Mouse (Mus musculus) spleen, adult 2 months (tissue): ENCODE measurements around the gene Hist1h2ae. TPM values are rescaled to one million over a fixed set of nuclear protein-coding genes. Genes with fewer than 3 reads are reported as not detected.
"Not testable (repeated sequence)": the region's sequence is repeated elsewhere in the genome, so short reads cannot be mapped to it uniquely, and the experiment has no call there.

Experiments used
- DNase-seq, 2 experiments: peaks; one replicate each; pipeline versions ENCODE4 v3.0.0 to v3.0.0-alpha.2; 2012 to 2021; ENCODE audit warnings: low spot score in 2 of 2, low read depth in 1 of 2
- H3K27ac ChIP-seq: fragments of 200-500 bp; 2 replicates; pipeline ENCODE4 v1.5.1; 2012; ENCODE audit warnings: low read length, inconsistent platforms; ENCODE audit not compliant: insufficient read depth
- H3K27me3 ChIP-seq: fragments of 200-500 bp; 2 replicates; pipeline ENCODE4 v1.6.1; 2012; ENCODE audit warnings: mild to moderate bottlenecking, moderate library complexity, low read length, inconsistent platforms; ENCODE audit not compliant: control insufficient read depth, insufficient read depth
- H3K36me3 ChIP-seq: fragments of 200-500 bp; 2 replicates; pipeline ENCODE4 v1.6.1; 2012; ENCODE audit warnings: mild to moderate bottlenecking, low read length, inconsistent platforms; ENCODE audit not compliant: control insufficient read depth, insufficient read depth
- H3K4me1 ChIP-seq: fragments of 200-500 bp; 2 replicates; pipeline ENCODE4 v1.6.1; 2011; ENCODE audit warnings: inconsistent platforms; ENCODE audit not compliant: control insufficient read depth, insufficient read depth, insufficient read length
- H3K4me3 ChIP-seq: fragments of 200-500 bp; 2 replicates; pipeline ENCODE4 v1.5.1; 2011; ENCODE audit warnings: mild to moderate bottlenecking, inconsistent platforms; ENCODE audit not compliant: insufficient read depth, insufficient read length; ENCODE audit errors: extremely low read depth
- CTCF ChIP-seq: fragments of 200-500 bp; IDR thresholded peaks from 2 replicates; pipeline ENCODE4 v1.5.1; 2011; ENCODE audit warnings: mild to moderate bottlenecking, inconsistent platforms; ENCODE audit not compliant: insufficient read depth, insufficient read length, insufficient replicate concordance; ENCODE audit errors: extremely low read depth
- POLR2A ChIP-seq: fragments of 200-500 bp; IDR thresholded peaks from 2 replicates; pipeline ENCODE4 v1.6.1; 2011; ENCODE audit warnings: low read depth, low read length, inconsistent platforms
- whole genome bisulfite sequencing: fragments of 180-500 bp; shearing (Covaris S2); methylation state at CpG from one replicate; pipeline ENCODE4 v1.1.7; 2018; 5-methylcytosine and 5-hydroxymethylcytosine counted together
- polyA plus RNA-seq: library from polyadenylated mRNA; depleted of rRNA; stranded (reverse); fragments of >200 nt; gene quantifications from 2 replicates; pipeline ENCODE4 v1.2.3, GENCODE M21; 2012

Gene Hist1h2ae
- polyA plus RNA-seq, 1 experiment: 15.5 TPM

DNA sequence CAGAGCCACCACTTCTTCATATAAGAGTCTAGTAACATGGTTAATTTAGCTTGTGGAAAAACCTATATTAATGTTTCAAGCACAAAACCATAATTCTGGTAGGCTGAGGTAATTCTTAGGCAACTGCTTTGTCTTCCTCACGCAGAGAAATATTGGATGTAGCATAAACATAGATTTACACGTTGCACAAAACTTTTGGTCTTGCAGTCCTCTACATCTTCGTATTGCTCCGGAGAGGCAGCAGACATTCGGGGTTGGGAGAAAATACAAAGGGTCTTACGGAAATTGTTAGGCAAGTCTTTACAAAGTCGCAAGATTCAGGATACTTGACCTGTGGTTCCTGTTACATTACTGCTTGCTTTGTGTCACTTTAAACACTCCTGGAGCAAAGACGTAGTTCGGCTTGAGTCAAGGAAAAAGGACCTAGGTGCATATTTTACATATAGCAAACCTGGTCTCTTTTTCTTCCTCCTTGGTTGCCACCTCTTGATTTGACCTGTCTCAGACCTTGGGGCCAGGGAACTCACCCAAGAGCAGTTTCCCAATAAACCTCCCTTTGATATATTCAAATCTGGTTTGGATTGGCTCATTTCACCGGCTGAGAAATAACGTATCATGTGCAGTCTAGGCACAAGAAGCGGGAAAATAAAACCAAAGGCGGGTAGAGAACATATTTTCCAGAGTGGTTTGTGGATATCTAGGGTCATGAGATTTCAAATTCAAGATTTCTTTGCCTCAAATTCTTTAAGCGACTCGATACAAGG, 36.5 kb downstream of the Hist1h2ae start:
- Histone ChIP-seq H3K36me3 (no peaks in the 10 kb centered on the region), H3K27me3 (no peaks in the 10 kb centered on the region), H3K27ac (peak overlapping the region; percentile 11; the same call in 1 of the 2 replicates), H3K4me1 (peaks cover 3% of the 10 kb centered on the region; the same call in 1 of the 2 replicates), H3K4me3 (peak overlapping the region; percentile 14)
- no peak for DNase-seq
- under 1% methylated on average over 15 of the region's 15 CpGs for WGBS
- TF ChIP-seq POLR2A (no peak), CTCF (no peak)

DNA sequence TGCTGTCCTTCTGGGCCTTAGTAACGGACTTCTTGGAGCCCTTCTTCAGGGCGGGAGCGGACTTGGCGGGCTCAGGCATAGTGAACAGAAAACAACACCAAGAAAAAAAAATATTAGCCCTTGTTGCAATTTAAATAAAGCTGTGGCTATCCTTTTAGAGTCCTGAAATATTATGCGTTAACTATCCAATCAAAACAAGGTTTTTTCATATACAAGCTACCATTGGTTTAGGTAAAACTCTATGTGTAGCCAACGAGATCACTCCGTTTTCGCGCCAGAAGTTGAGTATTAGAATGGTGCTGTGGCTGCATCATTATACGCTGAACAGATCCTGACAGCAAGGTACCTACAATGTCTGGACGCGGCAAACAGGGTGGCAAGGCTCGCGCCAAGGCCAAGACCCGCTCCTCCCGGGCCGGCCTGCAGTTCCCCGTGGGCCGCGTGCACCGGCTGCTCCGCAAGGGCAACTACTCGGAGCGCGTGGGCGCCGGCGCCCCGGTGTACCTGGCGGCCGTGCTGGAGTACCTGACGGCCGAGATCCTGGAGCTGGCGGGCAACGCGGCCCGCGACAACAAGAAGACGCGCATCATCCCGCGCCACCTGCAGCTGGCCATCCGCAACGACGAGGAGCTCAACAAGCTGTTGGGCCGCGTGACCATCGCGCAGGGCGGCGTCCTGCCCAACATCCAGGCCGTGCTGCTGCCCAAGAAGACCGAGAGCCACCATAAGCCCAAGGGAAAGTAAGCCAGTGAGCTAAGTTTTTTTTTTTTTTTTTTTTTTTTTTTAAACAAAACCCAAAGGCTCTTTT, 37.3 kb downstream of the Hist1h2ae start, which contains the start of gene Hist1h2af:
Gene Hist1h2af (plus strand): TSS at position 347 of the 808 bp plus-strand sequence.
- not testable (repeated sequence) for H3K27me3 ChIP-seq, H3K4me1 ChIP-seq, H3K36me3 ChIP-seq
- peak; percentile 51 to 55 for DNase-seq
- Histone ChIP-seq H3K27ac (peak within 1 kb of the TSS; percentile 60), H3K4me3 (peak within 1 kb of the TSS; percentile 46)
- WGBS: under 1% methylated on average over 32 of the region's 53 CpGs

DNA sequence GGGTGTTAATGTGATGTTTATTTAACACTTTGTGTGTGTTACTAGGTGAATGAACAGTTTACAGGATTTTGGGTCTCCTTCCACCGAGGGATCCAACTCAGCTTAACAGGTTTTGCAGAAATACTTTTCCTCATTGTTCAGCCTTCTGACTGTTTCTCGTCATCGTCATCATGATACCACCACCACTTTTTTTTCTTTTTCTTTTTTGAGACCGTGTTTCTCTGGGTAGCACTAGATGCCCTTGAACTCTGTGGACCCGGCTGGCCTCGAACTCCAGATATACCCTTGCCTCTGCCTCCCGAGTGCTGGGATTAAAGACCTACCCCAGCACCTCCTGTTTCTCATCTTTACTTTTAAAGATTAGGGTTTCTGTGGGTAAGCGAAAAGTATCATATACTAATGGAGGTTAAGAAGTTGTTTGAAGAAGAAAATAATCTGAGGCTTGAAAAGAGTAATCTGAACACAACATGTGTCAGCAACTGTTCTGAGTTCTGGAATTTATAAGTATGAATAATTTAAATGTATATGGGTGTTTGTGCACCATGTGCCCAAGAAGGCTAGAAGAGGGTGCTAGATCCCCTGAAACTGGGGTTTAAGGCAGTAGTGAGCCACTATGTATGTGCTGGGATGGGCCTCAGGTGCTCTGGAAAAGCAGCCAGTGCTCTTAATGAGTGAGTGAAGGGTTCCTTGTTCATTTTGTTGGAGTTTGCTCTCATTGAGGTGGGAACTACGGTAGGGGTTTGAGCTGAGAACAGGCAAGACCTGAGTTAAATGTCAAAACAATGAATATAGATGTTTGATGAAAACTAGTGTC, 38.6 kb downstream of the Hist1h2ae start:
- no peak for DNase-seq
- no peaks in the 10 kb centered on the region for H3K27me3 ChIP-seq
- peak overlapping the region; percentile 20; the same call in 1 of the 2 replicates for H3K27ac ChIP-seq
- H3K36me3 ChIP-seq: no peaks in the 10 kb centered on the region
- H3K4me1 ChIP-seq: peaks cover 3% of the 10 kb centered on the region; the same call in 1 of the 2 replicates
- H3K4me3 ChIP-seq: no peak overlapping the region
- WGBS: 22% methylated on average over 9 of the region's 9 CpGs
- TF ChIP-seq POLR2A: no peak
- TF ChIP-seq CTCF: no peak

DNA sequence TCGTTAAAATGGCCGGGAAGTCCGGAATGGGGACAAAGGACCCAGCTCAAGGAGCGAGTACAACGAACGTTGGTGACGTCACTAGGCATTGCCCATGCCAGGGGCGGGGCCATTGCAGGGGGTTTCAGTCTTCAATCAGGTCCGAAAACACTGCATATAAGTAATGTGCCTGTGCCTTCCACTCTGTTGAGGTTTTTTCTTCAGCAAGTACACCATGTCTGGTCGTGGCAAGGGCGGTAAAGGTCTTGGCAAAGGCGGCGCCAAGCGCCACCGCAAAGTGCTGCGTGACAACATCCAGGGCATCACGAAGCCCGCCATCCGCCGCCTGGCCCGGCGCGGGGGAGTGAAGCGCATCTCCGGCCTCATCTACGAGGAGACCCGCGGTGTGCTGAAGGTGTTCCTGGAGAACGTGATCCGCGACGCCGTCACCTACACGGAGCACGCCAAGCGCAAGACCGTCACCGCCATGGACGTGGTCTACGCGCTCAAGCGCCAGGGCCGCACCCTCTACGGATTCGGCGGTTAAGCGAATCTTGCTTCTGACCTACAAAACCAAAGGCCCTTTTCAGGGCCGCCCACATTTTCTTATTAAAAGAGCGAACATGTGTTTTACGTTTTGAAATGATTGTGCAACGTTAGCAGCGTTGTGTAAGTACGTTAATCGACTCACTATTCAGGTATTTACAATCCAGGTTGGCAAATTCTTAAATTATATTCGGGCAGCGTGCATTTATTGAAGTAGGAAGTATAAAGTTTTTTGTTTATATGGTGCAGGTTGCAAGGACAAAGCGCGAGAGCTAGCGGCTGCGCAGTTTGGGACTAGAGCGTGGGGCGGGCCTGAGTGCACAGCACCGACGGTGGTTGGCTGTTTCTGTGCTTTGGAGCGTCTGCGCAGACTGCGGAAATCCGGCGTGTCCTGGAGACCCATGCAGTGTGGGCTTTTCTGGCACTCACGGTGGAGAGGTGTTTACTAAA, 39.8 kb downstream of the Hist1h2ae start, which contains the start of gene Hist1h4h:
Gene Hist1h4h (plus strand): TSS at position 150 of the 975 bp plus-strand sequence.
- peaks cover 3% of the 10 kb centered on the region; the same call in 1 of the 2 replicates for H3K4me1 ChIP-seq
- H3K36me3 ChIP-seq: no peaks in the 10 kb centered on the region
- TF ChIP-seq CTCF: no peak
- peak; percentile 99 for TF ChIP-seq POLR2A
- WGBS: under 1% methylated on average over 66 of the region's 70 CpGs
- H3K27ac ChIP-seq: peak within 1 kb of the TSS; percentile 86
- H3K4me3 ChIP-seq: peak within 1 kb of the TSS; percentile 59
- no peaks in the 10 kb centered on the region for H3K27me3 ChIP-seq
- DNase-seq: peak; percentile 91 to 93

DNA sequence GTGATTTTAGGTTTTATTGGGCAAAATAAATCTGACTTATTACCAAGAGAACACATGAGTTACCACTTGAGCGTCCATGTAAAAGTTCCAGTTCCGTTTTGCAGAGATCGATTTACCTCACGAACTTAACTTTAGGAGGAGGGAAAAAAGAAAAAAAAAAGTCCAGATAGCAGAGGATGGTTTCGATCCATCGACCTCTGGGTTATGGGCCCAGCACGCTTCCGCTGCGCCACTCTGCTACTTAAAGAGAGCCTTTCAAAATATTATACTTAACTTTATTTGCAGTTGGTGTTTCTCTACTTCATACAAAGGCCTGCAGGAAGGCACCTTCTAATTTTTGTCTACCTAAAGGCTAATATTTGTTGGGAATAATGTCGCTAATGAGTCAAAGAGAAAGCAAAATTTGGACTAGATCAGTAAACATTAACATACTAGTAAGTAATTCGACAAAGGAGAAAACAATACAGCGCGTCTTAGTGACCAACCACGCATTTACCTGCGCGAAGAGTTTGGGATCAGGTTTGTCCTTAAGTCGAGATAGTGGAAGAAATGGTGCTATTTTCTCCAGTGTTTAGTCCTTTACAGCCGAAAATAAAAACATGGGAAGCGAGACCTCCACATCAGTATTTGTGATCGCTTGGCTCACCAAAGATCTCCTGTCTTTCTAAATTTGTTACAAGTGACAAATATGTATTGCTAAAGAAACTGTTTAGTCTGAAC, 40.7 kb downstream of the Hist1h2ae start:
- WGBS: under 1% methylated on average over 20 of the region's 20 CpGs
- peak; percentile 50 to 69 for DNase-seq
- Histone ChIP-seq H3K4me3 (peak overlapping the region; percentile 59), H3K36me3 (no peaks in the 10 kb centered on the region), H3K4me1 (peaks cover 3% of the 10 kb centered on the region; the same call in 1 of the 2 replicates), H3K27me3 (no peaks in the 10 kb centered on the region), H3K27ac (peak overlapping the region; percentile 86)
- no peak for TF ChIP-seq CTCF
- no peak for TF ChIP-seq POLR2A
